Mouse (Mus musculus) olfactory bulb, adult 2 months (tissue): ENCODE data around the gene Fnip2.

Source experiments
- CTCF ChIP-seq: fragments of 200-500 bp; IDR thresholded peaks from 2 replicates; pipeline ENCODE4 v1.5.1; 2012; ENCODE audit warnings: low read depth, mild to moderate bottlenecking, low read length, moderate library complexity; ENCODE audit not compliant: insufficient read depth
- POLR2A ChIP-seq: fragments of 200-500 bp; IDR thresholded peaks from 2 replicates; pipeline ENCODE4 v1.6.1; 2012; ENCODE audit warnings: mild to moderate bottlenecking, low read depth, low read length, moderate library complexity; ENCODE audit not compliant: insufficient read depth

GRCm38 (mm10) chr3:79475980-79476379, 91.6 kb downstream of the Fnip2 start:
- TF ChIP-seq POLR2A (no peak), CTCF (no peak)
